Mouse (Mus musculus): Measurements from ENCODE around the gene Hspa2.

DNA sequence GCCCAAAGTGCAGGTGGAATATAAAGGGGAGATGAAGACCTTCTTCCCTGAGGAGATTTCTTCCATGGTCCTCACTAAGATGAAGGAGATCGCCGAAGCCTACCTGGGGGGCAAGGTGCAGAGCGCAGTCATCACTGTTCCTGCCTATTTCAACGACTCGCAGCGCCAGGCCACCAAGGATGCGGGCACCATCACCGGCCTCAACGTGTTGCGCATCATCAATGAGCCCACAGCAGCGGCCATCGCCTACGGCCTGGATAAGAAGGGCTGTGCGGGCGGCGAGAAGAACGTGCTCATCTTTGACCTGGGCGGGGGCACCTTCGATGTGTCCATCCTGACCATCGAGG lies 833 bp downstream of the Hspa2 start:
- TF ChIP-seq CTCF (IDR thresholded peaks at IDR 0.05; ENCODE audit: insufficient read depth, low read depth, low read length) = no peak
- no peak for TF ChIP-seq POLR2A (IDR thresholded peaks at IDR 0.05; ENCODE audit: insufficient read depth, low read depth, low read length)

Data from olfactory bulb, adult 2 months (tissue).